Mouse (Mus musculus) erythroblast, embryonic 14.5 days (primary cell): ENCODE results near the gene Frmd8.

Experiments
- GATA1 ChIP-seq: IDR thresholded peaks from 2 replicates; pipeline ENCODE4 v1.6.1; 2012; ENCODE audit warnings: low read length, inconsistent platforms, mixed read lengths
- TAL1 ChIP-seq: IDR thresholded peaks from 3 replicates; pipeline ENCODE4 v1.6.1; 2012; ENCODE audit warnings: low read length, inconsistent platforms, mixed read lengths

DNA sequence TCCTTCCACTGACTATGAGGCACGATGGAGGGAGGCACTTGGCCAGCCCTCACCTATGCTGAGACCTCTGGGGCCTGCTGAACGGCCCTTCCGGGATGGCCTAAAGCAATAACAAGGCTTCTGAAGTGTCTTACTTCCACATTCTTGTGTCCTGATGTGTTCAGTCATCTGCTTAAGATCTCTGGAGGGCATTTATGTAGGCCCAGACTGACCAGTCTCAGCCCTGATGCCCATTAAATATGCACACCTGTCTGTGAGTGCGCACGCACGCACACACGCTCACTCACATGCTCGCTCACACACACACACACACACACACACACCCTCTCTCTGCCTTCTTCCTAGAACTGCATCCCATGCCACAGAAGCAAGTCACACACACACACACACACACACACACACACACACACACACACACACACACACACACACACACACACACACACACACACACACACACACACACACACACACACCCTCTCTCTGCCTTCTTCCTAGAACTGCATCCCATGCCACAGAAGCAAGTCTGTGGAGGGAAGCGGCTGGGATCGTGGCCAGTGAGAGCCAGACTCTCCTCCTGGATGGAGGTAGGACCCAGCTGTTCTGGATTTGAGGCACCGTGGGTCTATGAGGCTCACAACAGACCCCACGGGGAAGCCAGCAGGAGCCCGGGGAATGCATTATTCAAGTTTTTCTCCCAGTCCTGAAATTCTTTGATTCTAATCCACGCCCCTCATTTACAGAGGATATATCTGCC is 65.9 kb downstream of the Frmd8 start:
- no peak for TF ChIP-seq GATA1
- TF ChIP-seq TAL1 = no peak
